Mouse (Mus musculus) layer of hippocampus, adult 8-10 months (tissue): ENCODE measurements around the gene Gucy2e. TPM values are rescaled to one million over a fixed set of nuclear protein-coding genes. Genes with fewer than 3 reads are reported as not detected.

ENCODE experiments used
- DNase-seq, 2 experiments: peaks; one replicate each; pipeline ENCODE4 v3.0.0; 2022; ENCODE audit warnings: low spot score in 2 of 2
- total RNA-seq, 4 experiments: library from RNA; stranded (reverse); gene quantifications; 2 replicates each; pipeline ENCODE4 v1.2.4; 2022

Gucy2e gene
- total RNA-seq, 4 experiments from 2014 or later: 1.6 to 2.0 (median 1.8) TPM

DNA sequence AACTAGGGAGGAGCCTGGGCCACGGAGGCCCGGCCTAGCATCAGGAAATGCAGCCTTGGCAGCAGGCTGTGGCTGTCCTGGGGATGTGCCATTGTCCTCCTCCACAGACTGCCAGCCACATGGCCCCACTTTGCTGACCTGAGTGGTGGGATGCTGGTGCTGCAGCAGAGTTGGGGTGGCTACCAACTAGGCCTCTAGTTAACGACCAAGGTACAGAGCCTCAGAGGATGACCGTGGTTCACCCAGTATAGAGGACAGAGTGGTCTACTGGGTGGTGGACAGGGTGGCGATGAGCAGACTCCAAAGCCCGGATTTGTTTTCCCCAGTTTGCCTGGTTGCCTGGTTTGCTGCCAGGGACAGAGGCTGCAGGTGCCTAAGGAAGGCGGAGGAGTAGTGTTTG is 62.1 kb downstream of the Gucy2e start:
- DNase-seq: no peak

DNA sequence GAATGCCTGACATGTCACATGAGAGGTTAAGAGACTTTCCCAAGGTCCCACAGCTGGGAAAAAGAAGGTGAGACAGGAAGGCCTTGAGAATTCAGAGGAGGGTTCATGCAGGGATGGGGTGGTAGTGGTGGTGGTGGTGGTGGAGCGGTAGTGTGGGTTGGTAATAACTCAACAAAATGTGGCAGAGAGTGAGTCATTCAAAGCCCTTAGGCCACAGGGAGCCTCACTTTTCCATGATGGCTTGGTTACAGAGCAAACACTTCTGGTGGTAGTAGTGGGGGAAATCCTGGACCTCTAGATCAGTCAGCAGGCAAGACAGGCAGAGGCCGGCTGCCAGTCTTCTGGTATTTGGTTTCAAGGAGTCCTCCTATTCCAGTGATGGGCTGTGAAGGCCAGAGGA is 64.2 kb downstream of the Gucy2e start:
- DNase-seq: no peak

DNA sequence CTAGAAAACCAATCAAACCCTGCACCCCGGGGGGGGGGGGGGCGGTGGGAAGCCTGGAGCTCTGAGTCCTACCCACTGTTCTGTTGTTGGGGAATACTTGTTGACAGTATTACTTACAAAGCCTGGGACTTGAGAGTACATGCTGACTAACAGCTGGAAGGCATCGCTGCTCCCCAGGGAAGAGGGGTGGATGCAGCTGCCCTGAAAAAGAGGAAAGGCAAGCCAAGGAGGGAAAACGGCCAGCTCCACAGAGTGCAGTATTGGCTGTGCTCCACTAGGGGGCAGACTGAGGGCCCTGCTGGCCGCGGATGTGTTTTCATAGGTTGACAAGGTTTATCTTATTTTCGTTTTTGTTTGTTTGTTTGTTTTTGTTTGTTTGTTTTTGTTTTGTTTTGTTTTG is 65.2 kb downstream of the Gucy2e start:
- no peak for DNase-seq

DNA sequence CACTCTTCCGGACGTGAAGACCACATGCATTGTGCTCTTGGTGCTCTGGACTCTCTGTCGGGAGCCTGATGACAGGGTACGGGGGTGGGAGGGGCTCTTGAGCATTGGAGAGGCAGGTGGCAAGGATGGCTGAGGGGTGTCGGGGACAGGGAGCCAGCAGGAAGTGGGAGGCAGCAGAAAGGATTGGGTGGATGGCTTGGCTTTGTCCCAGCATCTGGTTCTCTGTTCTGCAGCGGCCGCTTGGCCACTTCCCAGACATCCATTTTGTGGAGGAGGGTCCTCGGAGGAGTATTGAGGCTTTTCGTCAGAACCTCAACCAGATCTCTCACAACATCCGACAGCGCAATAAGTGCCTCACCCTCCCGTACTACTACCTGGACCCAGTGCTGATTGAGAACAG is 67.5 kb downstream of the Gucy2e start:
- peak; percentile 49 to 63 for DNase-seq

Other genes starting within 250 kb of the Gucy2e start
- 10 to 100 TPM; 25.8 to 32.2 (median 26.8) TPM for gene Pfas, start 228.6 kb downstream of the Gucy2e start, total RNA-seq
- gene Ctc1, start 221.1 kb downstream of the Gucy2e start, total RNA-seq: 10 to 100 TPM; 39.8 to 46.9 (median 41.8) TPM
- 1 to 10 TPM in 2 of 4 experiments, under 1 TPM in 2; 0.52 to 1.6 (median 0.88) TPM for gene Aurkb, start 191.4 kb downstream of the Gucy2e start, total RNA-seq
- 10 to 100 TPM; 30.8 to 33.3 (median 31.5) TPM for gene Borcs6, start 177.3 kb downstream of the Gucy2e start, total RNA-seq
- 10 to 100 TPM; 14.8 to 21.0 (median 19.0) TPM for gene Tmem107, start 166.2 kb downstream of the Gucy2e start, total RNA-seq
- gene Vamp2, start 148.5 kb downstream of the Gucy2e start, total RNA-seq: 100 to 1,000 TPM; 926 to 962 (median 934) TPM
- 100 to 1,000 TPM in 2 of 4 experiments, 10 to 100 TPM in 2; 91.2 to 107 (median 97.7) TPM for gene Per1, start 141.8 kb downstream of the Gucy2e start, total RNA-seq
- gene Hes7, start 116.6 kb downstream of the Gucy2e start, total RNA-seq: 1 to 10 TPM in 3 of 4 experiments, under 1 TPM in 1; 0.97 to 1.8 (median 1.2) TPM
- gene 9130213A22Rik, start 114.4 kb downstream of the Gucy2e start, total RNA-seq: 1 to 10 TPM; 1.4 to 1.7 (median 1.5) TPM
- gene Aloxe3, start 111.1 kb downstream of the Gucy2e start, total RNA-seq: 10 to 100 TPM in 2 of 4 experiments, 1 to 10 TPM in 2; 8.8 to 14.4 (median 10.1) TPM
- 10 to 100 TPM in 2 of 4 experiments, 1 to 10 TPM in 2; 5.9 to 14.5 (median 10.5) TPM for gene Alox12b, start 80.0 kb downstream of the Gucy2e start, total RNA-seq
- gene Alox8, start 39.2 kb downstream of the Gucy2e start, total RNA-seq: 10 to 100 TPM in 1 of 4 experiments, 1 to 10 TPM in 3; 8.4 to 10.1 (median 9.3) TPM
- 10 to 100 TPM; 12.4 to 17.2 (median 15.5) TPM for gene Cntrob, start 86.7 kb upstream of the Gucy2e start, total RNA-seq
- gene Trappc1, start 86.9 kb upstream of the Gucy2e start, total RNA-seq: 10 to 100 TPM; 54.6 to 65.9 (median 56.3) TPM
- 10 to 100 TPM; 26.9 to 33.1 (median 30.2) TPM for gene Kcnab3, start 89.2 kb upstream of the Gucy2e start, total RNA-seq
- 100 to 1,000 TPM; 119 to 129 (median 121) TPM for gene Rnf227, start 103.4 kb upstream of the Gucy2e start, total RNA-seq
- gene Chd3, start 132.4 kb upstream of the Gucy2e start, total RNA-seq: 100 to 1,000 TPM; 435 to 510 (median 495) TPM
- gene Naa38, start 158.5 kb upstream of the Gucy2e start, total RNA-seq: 100 to 1,000 TPM; 101 to 126 (median 111) TPM
- 10 to 100 TPM; 37.5 to 51.2 (median 46.5) TPM for gene Cyb5d1, start 158.6 kb upstream of the Gucy2e start, total RNA-seq
- 1 to 10 TPM; 2.2 to 2.8 (median 2.5) TPM for gene Tmem88, start 161.2 kb upstream of the Gucy2e start, total RNA-seq
- 10 to 100 TPM; 32.3 to 36.4 (median 34.8) TPM for gene Kdm6b, start 176.6 kb upstream of the Gucy2e start, total RNA-seq